Mouse (Mus musculus) erythroblast, embryonic 14.5 days (primary cell): ENCODE results near the gene Arsb.

ENCODE experiments used
- GATA1 ChIP-seq: IDR thresholded peaks from 2 replicates; pipeline ENCODE4 v1.6.1; 2012; ENCODE audit warnings: low read length, inconsistent platforms, mixed read lengths
- TAL1 ChIP-seq: IDR thresholded peaks from 3 replicates; pipeline ENCODE4 v1.6.1; 2012; ENCODE audit warnings: low read length, inconsistent platforms, mixed read lengths

DNA sequence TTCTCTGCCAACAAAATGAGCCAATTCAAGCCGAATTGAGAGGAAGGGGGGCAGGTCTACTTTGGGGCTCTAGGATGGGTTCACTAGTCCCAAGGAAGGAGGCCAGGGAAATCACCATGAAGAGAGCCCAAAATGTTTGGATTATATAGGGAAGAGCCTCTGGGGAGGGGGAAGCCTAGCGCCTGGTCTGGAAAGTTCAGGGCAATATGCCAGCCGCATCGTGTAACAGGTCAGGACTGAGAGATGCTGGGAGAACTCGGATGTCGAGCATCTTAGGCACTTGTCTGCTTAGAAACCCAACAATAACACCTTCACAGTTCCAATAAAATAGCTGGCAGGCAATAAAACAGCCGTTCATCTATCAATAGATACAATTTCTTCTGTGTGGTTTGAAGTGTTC lies 216.2 kb downstream of the Arsb start:
- TF ChIP-seq GATA1 (no peak), TAL1 (no peak)
